Mouse (Mus musculus): ENCODE results near the gene Drg2.
"Not testable (repeated sequence)": the region's sequence is repeated elsewhere in the genome, so short reads cannot be mapped to it uniquely, and the experiment has no call there.

Drg2 gene

GRCm38 (mm10) chr11:60454080-60454744 lies at the start of gene Drg2:
Gene Drg2, plus strand, starts transcription at chr11:60454591.
- DNase-seq, result peak; percentile 92 to 94

- no peak for DNase-seq
Observed at GRCm38 (mm10) chr11:60406606-60407005, 47.8 kb upstream of the Drg2 start.

GRCm38 (mm10) chr11:60412173-60412572 lies 42.2 kb upstream of the Drg2 start:
- DNase-seq, result peak; percentile 87 to 95

- DNase-seq, result no peak
Observed at GRCm38 (mm10) chr11:60412921-60413320, 41.5 kb upstream of the Drg2 start.

DNA sequence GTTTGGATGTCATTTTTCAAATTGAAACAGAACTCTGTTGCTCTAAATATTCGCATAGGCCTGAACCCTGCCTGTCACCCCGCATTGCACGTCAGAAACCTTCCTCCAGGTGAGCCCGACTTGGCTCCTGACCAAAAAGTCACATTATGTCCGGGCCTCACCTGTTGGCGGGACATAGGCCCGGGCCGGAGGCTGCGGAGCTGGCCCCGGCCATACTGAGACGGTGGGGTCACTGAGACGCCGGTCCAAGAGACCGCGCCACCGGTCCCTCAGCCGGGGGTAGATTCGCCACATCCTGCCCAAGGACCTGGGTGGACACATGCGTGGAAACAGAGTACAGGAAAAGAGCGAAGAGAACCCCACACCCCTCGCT lies 37.8 kb upstream of the Drg2 start:
- DNase-seq, result no peak

DNA sequence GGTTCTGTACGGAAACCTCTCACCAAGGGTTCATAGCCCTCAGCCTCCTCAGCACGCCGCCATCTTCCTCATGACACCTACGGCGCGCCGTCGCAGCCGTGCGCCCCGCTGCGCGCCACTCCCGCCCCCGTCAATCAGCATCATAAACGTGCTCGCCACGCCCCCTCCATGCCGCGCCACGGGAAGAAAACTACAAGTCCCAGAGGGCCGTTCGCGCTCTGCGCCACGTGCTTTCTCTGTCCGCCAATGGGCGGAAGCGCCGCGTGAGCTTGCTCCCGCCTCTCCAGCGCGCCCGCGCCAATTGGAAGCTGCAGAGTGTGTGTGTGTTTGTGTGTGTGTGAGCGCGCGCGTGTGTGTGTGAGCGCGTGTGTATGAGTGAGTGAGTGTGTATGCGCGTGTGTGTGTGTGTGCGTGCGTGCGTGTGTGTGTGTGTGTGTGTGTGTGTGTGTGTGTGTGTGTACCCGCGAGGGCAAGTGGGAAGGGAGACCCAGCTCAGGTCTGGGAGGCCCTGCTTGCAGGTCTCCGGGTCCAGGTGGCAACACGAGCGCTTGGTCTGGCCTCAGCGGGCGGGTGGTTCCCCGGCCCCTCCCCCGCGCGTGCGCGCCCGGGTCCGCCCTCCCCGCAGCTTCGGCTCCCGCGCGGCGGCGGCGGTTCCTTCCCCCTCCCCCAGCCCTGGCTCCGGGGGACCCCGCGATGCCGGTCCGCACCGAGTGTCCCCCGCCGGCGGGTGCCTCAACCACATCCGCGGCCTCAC lies 37.3 kb upstream of the Drg2 start, which contains the start of gene Gid4:
Gid4 (plus strand) TSS at position 183 of the 754 bp plus-strand sequence.
- DNase-seq, result peak; percentile 99

DNA sequence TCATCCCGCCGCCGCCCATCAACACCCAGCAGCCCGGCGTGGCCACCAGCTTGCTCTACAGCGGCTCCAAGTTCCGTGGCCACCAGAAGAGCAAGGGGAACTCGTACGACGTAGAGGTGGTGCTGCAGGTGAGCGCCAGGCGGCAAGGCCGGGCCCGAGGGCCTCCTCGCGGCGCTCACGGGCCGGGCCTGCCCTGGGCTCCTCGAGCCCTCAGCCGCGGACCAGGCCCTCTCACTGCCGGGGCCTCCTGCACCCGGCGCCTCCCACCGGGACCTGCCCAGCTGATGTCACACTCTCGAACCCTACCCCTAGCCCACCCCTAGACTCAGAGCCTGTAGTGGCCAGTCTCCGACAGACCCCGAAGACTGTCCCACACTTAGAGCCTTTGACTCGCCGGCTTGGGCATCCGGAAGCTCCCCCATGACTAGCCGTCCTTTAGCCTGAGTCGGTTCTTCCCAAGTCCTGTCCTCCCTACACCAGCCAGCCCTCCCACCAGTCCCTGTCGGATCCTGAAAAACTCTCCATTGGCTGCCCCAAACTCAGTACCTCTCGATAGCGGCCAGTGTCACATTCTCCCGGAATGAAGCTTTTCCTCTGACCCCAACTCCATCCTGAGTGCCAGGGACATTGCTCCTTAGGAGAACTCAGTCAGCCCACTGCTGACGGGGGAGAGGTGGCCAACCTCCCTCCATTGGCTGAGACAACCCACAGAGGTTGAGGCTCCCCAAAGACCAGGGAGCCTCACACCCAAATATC lies 36.5 kb upstream of the Drg2 start, which contains the start of gene Atpaf2:
Atpaf2 (minus strand) TSS at position 741 of the 756 bp plus-strand sequence.
- DNase-seq, result peak in 1 of 2 experiments; percentile 66

- no peak for DNase-seq
Observed at GRCm38 (mm10) chr11:60418473-60418803, 36.0 kb upstream of the Drg2 start.

- peak; percentile 22 to 46 for DNase-seq
Observed at GRCm38 (mm10) chr11:60422046-60422668, 32.2 kb upstream of the Drg2 start.

GRCm38 (mm10) chr11:60423006-60423405 lies 31.4 kb upstream of the Drg2 start:
- DNase-seq, result no peak

DNA sequence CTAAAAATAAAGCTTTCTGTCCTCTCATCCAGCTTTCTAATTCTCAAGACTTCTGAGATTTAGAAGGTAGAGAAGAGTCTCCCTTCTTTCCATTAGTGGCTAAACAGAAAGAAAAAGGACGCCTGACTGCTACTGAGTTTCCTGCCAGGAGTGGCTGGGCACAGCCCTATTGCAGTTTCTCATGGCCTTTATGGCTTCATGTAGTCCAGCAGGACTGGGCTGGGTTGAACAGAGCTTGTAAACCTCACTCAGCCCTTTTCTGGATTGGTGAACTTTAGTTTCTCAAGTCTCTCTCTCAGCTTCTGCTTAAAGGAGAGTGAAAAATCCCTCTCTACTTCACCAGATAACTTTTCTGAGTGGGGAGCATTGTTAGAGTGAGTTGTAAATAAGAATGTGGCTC lies 28.0 kb upstream of the Drg2 start:
- DNase-seq, result no peak

DNA sequence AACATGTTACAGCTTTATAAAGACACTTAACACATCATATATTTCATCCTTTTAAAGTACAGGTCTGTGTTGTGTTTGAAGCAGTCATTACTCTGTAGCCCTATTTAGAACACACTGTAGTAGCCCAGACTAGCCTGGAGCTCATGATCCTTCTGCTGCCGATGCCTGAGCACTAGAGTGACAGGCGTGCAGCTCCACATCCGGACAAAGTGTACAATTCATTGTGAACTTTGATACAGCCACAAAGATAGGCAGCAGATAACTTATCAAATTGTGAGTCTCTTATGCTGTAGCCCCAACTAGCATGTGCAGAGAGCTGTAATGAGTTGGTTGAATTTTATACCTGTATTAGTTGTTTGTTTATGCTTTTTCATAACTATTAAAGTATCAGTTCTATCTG lies 26.8 kb upstream of the Drg2 start:
- no peak for DNase-seq

DNA sequence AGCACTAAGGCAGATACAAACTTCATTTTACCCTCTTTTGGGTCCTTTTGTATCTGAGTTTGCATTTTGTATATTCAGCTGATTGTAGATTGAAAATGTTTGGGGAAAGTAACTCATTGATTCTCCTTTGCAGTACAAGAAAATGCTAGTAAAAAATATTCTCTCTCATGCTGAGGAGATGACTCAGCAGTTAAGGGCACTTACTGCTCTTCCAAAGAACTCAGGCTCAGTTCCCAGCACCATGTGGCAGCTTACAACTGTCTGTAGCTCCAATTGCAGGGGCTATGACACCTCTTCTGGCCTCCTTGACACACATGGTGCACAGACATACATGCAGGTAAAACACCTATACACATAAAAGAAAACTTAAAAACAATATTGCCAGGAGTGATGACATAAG lies 20.9 kb upstream of the Drg2 start:
- DNase-seq, result no peak

DNA sequence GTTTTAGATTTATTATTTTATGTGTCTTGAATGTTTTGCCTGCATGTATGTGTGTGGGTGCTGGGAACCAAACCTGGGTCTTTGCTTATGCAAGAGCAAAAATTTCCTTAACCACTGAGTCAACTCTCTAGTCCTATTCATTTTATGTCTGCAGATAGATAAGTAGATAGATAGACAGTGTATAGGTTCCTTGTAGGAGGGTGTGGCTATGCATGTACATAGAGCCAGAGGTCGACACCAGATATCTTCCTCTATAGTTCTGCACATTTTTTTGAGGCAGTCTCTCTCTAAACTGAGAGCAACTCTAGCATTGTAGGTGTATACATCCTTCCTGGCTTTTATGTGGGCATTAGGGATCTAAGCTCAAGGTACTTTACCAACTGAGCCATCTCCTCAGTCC lies 19.3 kb upstream of the Drg2 start:
- DNase-seq, result no peak

DNA sequence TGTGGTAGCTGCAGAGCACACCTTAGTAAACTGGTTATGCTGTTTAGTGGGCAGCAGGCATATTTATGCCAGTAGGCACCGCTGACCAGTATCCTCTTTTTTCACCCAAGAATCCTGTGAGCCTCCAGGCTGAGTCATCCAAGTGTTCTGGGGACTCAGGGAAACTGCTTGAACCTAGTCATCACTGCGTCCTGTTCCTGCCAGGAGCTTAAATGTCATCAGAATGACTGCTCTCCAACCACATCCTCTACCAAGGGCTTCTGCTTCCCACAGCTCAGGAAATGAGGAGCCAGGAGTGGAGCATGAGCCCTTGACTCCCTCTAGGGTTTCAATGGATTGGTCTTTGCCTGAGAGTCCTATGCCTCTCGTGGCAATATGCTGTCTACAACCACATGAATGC lies 17.8 kb upstream of the Drg2 start:
- DNase-seq, result no peak

- DNase-seq, result not testable (repeated sequence)
Observed at GRCm38 (mm10) chr11:60439621-60440020, 14.8 kb upstream of the Drg2 start.

DNA sequence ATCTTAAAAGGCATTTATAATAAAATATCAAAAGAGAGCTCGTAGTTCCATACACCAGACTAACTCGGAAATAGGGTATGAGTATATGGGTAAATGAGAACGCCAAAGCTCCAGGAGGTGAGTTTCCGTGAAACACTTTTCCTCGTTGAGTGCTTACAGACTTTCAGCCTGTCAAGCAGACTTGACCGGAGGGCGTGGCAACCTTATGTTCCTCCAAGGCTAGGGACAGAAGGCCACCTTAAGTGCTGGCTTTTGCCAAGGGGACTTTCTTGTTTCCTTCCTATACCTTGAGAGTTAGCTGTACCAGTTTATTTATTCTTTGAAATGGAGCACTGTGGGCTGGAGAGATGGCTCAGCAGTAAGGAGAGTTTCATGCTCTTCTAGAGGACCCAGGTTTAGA lies 14.2 kb upstream of the Drg2 start:
- DNase-seq, result no peak

DNA sequence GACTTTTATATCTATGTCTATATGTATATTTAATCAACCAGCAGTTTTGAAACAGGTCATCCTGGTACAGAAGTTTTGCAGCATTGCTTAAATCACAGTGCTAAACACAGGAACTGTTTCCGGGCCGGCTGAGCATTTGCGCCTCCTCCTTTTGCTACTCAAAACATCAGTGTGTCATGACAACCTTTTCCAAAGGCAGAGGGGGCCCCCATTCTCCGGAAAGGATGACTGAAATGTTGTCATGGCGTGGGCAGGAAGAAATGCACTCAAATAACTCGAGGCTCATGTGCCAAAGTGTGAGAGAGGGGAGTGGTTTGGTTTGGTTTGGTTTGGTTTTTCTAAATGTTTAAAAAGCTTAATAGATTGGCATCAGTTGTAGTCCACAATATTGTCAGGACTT lies 11.5 kb upstream of the Drg2 start:
- DNase-seq, result no peak

GRCm38 (mm10) chr11:60444007-60444406 lies 10.4 kb upstream of the Drg2 start:
- no peak for DNase-seq

- DNase-seq, result peak in 1 of 2 experiments; percentile 38
Observed at GRCm38 (mm10) chr11:60454745-60455087, 325 bp downstream of the Drg2 start.

- DNase-seq, result peak in 1 of 2 experiments; percentile 25
Observed at GRCm38 (mm10) chr11:60457973-60458372, 3.6 kb downstream of the Drg2 start.

GRCm38 (mm10) chr11:60465943-60466380 lies 11.6 kb downstream of the Drg2 start:
- DNase-seq, result peak; percentile 39 to 49

GRCm38 (mm10) chr11:60469039-60469438 lies 14.6 kb downstream of the Drg2 start, which contains the start of gene Myo15:
Gene Myo15, plus strand, starts transcription at chr11:60469339.
- DNase-seq, result no peak
